Mouse (Mus musculus) CH12.LX (cell line): ENCODE measurements around the gene Gm9821.

Experiments
- CTCF ChIP-seq, 2 experiments: IDR thresholded peaks in 1 of 2; conservative IDR thresholded peaks in 1 of 2; 2 replicates each; pipeline ENCODE4 v1.5.1; 2011 to 2012; ENCODE audit warnings: low read depth in 2 of 2, low read length in 2 of 2, improper control_type of control experiment in 1 of 2, inconsistent platforms in 1 of 2, mild to moderate bottlenecking in 1 of 2, moderate library complexity in 1 of 2
- E2F4 ChIP-seq: IDR thresholded peaks from 2 replicates; pipeline ENCODE4 v1.6.1; 2011; ENCODE audit warnings: low read depth, low read length, improper control_type of control experiment; ENCODE audit not compliant: insufficient replicate concordance
- EP300 ChIP-seq: IDR thresholded peaks from 2 replicates; pipeline ENCODE4 v1.6.1; 2011; ENCODE audit warnings: low read length, improper control_type of control experiment
- ETS1 ChIP-seq: conservative IDR thresholded peaks from 2 replicates; pipeline ENCODE4 v1.6.1; 2012; ENCODE audit warnings: low read depth, mild to moderate bottlenecking, inconsistent platforms, low read length, improper control_type of control experiment, moderate library complexity
- JUND ChIP-seq: conservative IDR thresholded peaks from 2 replicates; pipeline ENCODE4 v1.6.1; 2011; ENCODE audit warnings: low read depth, low read length, improper control_type of control experiment
- MAZ ChIP-seq: IDR thresholded peaks from 2 replicates; pipeline ENCODE4 v1.6.1; 2012; ENCODE audit warnings: low read depth, mild to moderate bottlenecking, inconsistent platforms, low read length, improper control_type of control experiment, moderate library complexity
- POLR2A ChIP-seq: IDR thresholded peaks from 2 replicates; pipeline ENCODE4 v1.6.1; 2011; ENCODE audit warnings: low read depth, mild to moderate bottlenecking, improper control_type of control experiment, low read length
- RAD21 ChIP-seq: IDR thresholded peaks from 2 replicates; pipeline ENCODE4 v1.6.1; 2011; ENCODE audit warnings: low read depth, mild to moderate bottlenecking, low read length, improper control_type of control experiment, moderate library complexity
- SIN3A ChIP-seq: IDR thresholded peaks from 2 replicates; pipeline ENCODE4 v1.6.1; 2012; ENCODE audit warnings: low read length, improper control_type of control experiment, inconsistent platforms
- USF1 ChIP-seq: IDR thresholded peaks from 2 replicates; pipeline ENCODE4 v1.6.1; 2014; ENCODE audit warnings: low read depth, mild to moderate bottlenecking, inconsistent platforms, low read length, improper control_type of control experiment
- USF2 ChIP-seq: conservative IDR thresholded peaks from 2 replicates; pipeline ENCODE4 v1.6.1; 2011; ENCODE audit warnings: low read depth, low read length, improper control_type of control experiment
- ZC3H11A ChIP-seq: IDR thresholded peaks from 2 replicates; pipeline ENCODE4 v1.6.1; 2012; ENCODE audit warnings: low read depth, mild to moderate bottlenecking, inconsistent platforms, low read length, improper control_type of control experiment
- ZKSCAN1 ChIP-seq: IDR thresholded peaks from 2 replicates; pipeline ENCODE4 v1.6.1; 2012; ENCODE audit warnings: low read depth, inconsistent platforms, low read length, improper control_type of control experiment, borderline replicate concordance

- no peak for TF ChIP-seq POLR2A
- no peak for TF ChIP-seq CTCF (conservative IDR thresholded peaks at IDR 0.05 in 1 of 2, IDR thresholded peaks at IDR 0.05 in 1 of 2; ENCODE audit: low read depth in 2 of 2, low read length in 2 of 2)
- TF ChIP-seq E2F4: no peak
- no peak for TF ChIP-seq MAZ
- no peak for TF ChIP-seq EP300
- TF ChIP-seq RAD21: no peak
- no peak for TF ChIP-seq ETS1
- TF ChIP-seq SIN3A: no peak
- no peak for TF ChIP-seq ZC3H11A
- no peak for TF ChIP-seq ZKSCAN1
- TF ChIP-seq USF1: no peak
- TF ChIP-seq JUND: no peak
- no peak for TF ChIP-seq USF2
Measured at GRCm38 (mm10) chr2:91971231-91972097, 26.0 kb downstream of the Gm9821 start.
